Mouse (Mus musculus): ENCODE measurements around the gene Zkscan3.

- no peak for TF ChIP-seq CTCF (IDR thresholded peaks at IDR 0.05; ENCODE audit: borderline replicate concordance, insufficient read depth, low read depth, low read length)
- peak; percentile 82 for TF ChIP-seq POLR2A (IDR thresholded peaks at IDR 0.05; ENCODE audit: borderline replicate concordance, insufficient read depth, low read length)
These were observed 39.8 kb downstream of the Zkscan3 start, which contains the start of gene Zscan12 for GRCm38 (mm10) chr13:21362621-21363248.

All from cerebellum, adult 2 months (tissue).